Mouse (Mus musculus) kidney, postnatal 25 days (tissue): ENCODE data around the gene Zfp558.
A peak's percentile ranks its signal among the peaks of the same experiment; 100 is the strongest.
"Not testable (repeated sequence)": the region's sequence is repeated elsewhere in the genome, so short reads cannot be mapped to it uniquely, and the experiment has no call there.

Experiments
- DNase-seq, 2 experiments: peaks; one replicate each; pipeline ENCODE4 v3.0.0; 2021; ENCODE audit warnings: mixed read lengths in 2 of 2

Gene Zfp558

DNA sequence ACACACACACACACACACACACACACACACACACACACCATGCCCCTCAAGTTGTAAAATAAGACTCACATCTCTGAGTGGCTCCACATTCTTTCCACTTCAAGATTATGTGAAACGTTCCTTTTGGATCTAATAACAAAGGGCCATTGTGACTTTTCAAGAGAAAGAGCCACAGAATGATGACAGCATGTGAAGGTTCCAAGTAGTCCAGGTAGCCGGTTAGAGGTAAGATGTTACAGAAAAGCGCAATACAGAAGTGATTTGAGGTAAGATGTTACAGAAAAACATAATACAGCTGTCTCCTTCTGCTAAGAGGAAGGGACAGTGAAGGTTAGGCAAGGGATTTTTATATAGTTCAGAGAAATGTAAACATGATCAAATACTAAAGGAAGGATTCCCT, at the start of gene Zfp558, which contains the start of gene Mbd3l1:
Zfp558 (minus strand) TSS at position 101 of the 400 bp plus-strand sequence.
Mbd3l1 (plus strand) TSS at position 192 of the 400 bp plus-strand sequence.
- no peak for DNase-seq

DNA sequence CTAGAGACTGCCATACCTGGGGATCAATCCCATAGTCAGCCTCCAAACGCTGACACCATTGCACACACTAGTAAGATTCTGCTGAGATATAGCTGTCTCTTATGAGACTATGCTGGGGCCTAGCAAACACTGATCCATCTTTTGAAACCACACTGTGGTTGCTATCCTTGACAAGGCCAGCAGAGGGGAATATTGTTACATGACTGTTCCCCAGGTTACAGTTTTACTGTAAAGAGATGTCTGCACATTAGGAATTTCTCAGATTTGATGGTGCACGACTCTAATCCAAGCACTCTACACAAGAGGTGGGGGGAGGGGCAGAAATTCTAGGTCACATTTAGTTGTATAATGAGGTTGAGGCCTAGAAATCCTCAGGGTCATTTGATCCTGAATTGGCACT, 30.0 kb upstream of the Zfp558 start:
- DNase-seq: no peak

DNA sequence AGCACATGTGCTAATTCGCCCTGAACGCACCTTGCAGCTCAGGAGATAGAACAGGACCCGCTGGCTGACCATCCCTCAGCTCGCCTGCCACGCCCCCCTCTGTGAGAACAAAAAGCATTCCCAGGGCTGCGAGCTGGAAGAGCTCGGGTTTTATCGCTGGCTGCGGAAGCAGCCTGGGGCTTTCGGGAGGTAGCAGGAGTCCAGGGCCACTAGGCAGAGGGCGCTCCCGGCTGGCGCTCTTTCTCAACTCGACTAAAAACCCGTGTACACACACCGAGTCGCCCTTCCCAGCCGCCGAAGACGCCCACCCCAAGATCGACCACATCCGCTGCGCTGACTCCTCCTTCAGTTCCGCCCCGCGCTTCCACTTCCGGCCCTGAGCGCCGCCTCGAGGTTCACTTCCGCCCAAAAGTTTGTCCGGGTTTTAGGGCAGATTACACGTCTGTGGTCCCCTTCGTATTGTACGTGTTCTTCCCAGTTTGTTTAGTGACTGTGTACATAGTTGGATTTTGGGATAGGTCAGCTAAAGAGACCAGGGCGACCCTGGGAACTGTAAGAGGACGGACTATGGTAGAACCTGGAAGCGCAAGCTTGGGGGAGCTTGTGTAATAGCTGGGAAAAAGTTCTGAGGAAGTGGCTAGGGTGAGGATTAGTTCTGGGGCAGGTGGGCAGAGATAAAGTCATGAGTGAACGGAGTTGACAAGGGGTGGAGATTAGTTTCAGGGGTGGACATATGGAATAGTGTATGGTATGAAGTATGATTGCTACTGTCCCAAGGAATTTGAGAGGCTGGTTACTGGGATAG, 4.5 kb downstream of the Zfp558 start:
- peak; percentile 64 to 76 for DNase-seq

DNA sequence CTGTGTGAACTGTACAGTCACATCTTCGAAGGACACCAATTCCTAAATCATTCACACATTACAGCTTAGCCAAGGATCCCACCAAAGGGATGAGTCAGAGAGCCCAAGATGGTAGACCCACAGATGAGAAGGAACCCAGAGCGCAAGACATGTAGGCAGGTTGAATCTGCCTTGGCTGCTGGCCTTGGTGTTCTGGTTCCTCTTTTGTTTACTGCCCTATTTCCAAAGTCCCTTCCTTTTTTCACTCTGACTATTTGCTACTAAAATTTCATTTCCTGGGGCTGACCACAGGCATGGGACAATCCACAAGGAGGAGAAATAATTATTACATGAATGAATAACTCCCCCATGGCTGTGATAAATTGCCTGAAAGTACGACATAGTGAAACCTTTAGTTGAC, 10.1 kb downstream of the Zfp558 start:
- DNase-seq: no peak

DNA sequence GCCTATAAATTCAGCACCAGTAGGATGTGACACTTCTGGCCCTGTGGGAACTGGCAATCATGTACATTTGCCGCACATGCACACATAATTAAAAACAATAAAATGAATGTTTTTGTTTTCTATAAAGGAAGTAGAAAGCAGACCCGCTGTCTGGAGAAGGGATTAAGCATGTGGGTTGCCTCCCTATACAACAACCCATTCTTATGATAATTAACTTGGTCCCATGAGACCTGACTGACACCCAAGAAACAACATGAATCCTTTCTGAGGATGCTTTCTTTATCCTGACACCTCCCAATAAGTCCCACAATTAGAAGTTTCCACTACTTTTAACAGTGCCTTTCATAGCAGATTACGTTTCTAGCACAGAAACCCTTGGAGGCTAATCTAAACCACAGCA, 10.7 kb downstream of the Zfp558 start:
- no peak for DNase-seq

DNA sequence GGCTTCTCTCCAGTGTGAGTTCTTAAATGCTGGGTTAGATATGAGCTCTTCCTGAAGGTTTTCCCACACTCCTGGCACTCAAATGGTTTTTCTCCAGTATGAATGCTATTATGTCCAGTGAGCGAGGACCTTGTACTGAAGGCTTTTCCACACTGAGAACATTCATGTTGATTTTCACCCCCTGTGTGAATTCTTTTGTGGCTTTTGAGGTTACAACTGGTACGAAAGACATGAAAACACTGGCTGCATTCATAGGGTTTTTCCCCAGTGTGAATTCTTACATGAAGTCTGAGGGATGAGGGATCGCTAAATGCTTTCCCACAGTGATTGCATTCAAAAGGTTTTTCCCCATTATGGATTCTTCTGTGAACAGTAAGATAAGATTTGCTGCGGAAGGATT, 21.5 kb downstream of the Zfp558 start:
- no peak for DNase-seq

DNA sequence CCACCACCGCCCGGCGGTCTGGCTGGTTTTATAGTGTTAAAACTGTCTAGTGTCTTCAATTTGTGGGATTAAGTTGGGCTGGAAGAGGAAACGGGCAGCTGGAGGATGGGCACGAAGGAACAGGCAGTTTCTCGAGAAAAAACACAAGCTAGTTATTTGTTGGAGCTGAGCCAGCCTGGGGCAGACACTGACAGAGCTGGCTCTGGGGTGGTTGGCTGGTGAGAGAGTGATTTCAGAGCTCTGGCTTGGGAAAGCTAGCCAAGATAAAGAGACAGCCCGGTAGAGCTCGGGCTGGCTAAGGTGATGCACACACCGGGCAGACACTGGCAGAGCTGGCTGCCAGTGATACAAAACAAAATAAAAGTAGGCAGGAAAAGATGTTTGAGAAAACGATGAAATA, 46.4 kb downstream of the Zfp558 start:
- no peak for DNase-seq

DNA sequence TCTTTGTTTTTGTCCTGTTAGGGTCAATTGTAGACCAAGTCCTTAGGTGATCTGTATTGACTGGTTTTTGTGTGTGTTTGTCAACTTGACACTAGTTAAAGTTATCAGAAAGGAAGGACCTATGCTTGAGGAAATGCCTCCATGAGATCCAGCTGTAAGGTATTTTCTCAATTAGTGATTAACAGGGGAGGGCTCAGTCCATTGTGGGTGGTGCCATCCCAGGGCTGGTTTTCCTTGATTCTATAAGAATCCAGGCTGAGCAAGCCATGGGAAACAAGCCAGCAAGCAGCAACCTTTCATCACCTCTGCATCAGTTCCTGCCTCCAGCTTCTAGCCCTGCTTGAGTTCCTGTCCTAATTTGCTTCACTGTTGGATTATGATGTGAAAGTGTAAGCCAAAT, 47.7 kb downstream of the Zfp558 start, which contains the start of gene Mbd3l2:
Mbd3l2 (plus strand) TSS at position 301 of the 400 bp plus-strand sequence.
- DNase-seq: no peak

DNA sequence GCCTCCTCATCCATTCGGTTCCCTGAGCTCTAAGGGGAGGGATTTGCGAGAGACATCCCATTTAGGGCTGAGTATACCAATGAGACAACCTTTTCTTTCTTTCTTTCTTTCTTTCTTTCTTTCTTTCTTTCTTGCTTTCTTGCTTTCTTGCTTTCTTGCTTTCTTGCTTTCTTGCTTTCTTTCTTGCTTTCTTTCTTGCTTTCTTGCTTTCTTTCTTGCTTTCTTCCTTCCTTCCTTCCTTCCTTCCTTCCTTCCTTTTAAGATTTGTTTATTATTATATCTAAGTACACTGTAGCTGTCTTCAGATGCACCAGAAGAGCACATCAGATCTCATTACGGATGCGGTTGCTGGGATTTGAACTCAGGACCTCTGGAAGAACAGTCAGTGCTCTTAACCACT, 65.7 kb downstream of the Zfp558 start:
- DNase-seq: not testable (repeated sequence)
